Mouse (Mus musculus) neutrophil, adult 65 days (primary cell): Measurements from ENCODE around the gene Cadps. TPM values are rescaled to one million over a fixed set of nuclear protein-coding genes. Genes with fewer than 3 reads are reported as not detected.

Source experiments
- total RNA-seq: library from RNA; stranded (reverse); gene quantifications from 2 replicates; pipeline ENCODE4 v1.2.4, GENCODE M21; 2023

The Cadps gene
- not detected in 2 replicates for total RNA-seq

GRCm38 (mm10) chr14:12822491-12823219 lies at the start of gene Cadps:
TSS of gene Cadps (minus strand) at chr14:12823079.

GRCm38 (mm10) chr14:12348089-12348488 lies 474.8 kb downstream of the Cadps start, which contains the start of gene Fezf2:
TSS of gene Fezf2 (minus strand) at chr14:12348189.

